Mouse (Mus musculus) T-helper 17 cell (primary cell): Measurements from ENCODE around the gene Ttc21a.

ENCODE experiments used
- in situ Hi-C, 2 experiments: fragments of 300-600 bp; cut with MboI, MseI; formaldehyde crosslinking; loops; 1 replicate in 1 of 2; 2 replicates in 1 of 2; pipeline ENCODE4 v1.15.1; 2025; ENCODE audit warnings: high pct_unique_total_duplicates in 2 of 2

Gene Ttc21a

DNA sequence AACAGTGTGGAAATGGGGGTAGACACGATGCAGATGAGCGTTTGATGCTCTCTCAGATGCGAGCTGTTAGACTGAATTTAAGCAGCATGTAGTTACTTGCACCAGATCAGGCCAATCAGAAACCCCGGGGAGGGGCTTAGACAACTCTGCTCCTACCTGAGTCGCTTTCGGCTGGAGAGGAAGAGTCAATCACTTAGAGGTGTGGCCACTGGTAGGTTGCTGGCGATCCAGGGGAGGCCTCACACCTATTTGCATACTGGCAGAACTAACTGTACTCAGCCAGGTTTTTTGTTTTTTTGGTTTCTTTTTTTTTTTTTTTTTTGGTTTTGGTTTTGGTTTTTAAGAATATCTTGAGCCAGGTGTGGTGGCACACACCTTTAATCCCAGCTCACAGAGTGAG is 50.9 kb downstream of the Ttc21a start:
- in situ Hi-C loops, result no loop called here

DNA sequence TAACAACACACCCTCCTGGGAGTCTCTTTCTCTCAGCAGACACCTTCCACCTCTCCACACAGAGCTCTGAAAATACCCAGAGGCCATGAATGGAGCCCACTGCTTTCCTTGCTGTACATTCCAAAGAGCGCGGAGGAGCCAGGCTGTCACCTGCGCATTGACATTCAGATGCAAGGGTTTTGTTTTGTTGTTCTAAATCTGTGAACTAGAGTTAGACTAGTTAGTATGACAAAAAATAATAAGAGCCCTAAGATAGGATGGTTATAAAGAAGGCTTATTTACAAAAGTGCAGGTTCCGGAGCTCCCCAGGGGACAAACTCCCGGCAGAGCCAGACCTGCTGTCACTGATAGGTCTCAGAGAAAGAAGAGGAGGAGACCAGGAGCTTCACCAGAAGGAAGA is 53.9 kb downstream of the Ttc21a start:
- in situ Hi-C loops, result no loop called here

DNA sequence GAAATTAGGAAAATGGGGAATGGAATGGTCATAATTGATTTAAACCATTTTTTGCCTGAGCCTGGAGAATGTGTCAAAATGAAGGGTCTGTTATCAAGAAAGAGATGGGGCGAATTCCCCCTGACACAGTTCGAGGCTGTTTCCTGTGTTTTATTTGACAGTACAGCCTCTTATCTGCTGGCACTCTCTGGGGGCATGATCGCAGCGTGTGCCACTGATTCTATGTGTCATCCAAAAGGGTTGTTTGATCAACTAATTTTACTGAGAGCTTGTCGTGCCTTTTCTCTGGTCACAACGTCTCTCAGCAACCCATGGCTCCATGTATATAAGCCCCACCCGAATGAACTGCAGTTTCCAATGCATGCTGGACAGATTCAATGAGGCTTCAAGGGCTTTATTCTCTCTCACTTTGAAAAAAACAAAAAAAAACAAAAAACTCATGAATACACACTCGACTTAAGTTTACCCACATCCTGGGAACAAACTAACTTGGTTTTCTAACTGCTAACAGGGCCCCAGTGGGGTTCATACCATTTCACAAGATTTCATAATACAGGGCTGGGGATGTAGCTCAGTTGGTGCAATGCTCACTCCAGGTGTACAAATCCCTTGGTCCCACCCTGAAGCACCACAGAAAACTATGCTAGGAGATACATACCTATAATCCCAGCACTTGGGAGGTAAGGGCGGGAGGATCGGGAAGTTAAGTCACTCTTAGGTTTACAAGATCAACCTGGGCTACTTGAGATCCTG is 55.9 kb downstream of the Ttc21a start:
- in situ Hi-C loops, result no loop called here

- in situ Hi-C loops, result no loop called here
Observed at GRCm38 (mm10) chr9:119994207-119994606, 56.8 kb downstream of the Ttc21a start.

- in situ Hi-C loops, result no loop called here
Observed at GRCm38 (mm10) chr9:119996080-119996479, 58.7 kb downstream of the Ttc21a start.

GRCm38 (mm10) chr9:119998776-119999175 is 61.4 kb downstream of the Ttc21a start:
- in situ Hi-C loops, result no loop called here

DNA sequence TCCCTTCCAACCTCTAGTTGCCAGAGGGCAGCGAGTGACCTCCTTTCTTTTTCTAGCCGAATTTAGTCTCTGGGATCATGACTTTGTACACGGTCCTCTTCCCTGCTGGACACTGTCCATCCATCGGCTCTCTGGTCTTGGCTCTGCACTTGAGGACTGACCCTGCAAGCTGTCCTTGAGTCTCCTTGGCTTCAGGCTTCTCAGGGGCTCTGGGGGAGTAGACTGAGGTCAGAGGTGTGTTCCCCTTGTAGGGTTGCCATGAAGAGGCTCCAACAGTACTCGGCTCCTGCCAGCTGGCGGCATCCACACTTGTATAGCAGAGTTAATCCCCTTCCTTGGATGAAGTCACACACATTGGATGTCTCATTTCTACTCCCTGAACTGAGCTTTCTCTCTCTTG is 62.2 kb downstream of the Ttc21a start:
- in situ Hi-C loops, result no loop called here

DNA sequence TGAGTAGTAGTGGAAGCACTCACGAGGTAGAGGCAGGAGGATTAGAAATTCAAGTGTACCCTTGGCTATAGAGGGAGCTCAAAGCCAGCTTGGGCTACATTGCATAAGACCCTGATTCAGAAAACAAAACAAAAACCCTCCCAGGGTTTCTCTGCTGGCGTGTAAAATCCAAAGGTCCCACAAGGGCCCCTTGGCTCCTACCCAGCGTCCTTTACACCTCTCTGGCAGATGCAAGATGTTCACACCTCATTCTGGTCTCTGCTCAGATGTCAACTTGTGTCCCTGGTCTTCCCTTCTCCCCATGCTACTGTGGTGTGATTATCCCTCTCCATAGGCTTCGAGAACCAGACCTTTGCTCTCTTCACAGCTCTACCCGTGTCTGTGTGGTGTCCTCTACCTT is 63.4 kb downstream of the Ttc21a start:
- in situ Hi-C loops, result no loop called here

DNA sequence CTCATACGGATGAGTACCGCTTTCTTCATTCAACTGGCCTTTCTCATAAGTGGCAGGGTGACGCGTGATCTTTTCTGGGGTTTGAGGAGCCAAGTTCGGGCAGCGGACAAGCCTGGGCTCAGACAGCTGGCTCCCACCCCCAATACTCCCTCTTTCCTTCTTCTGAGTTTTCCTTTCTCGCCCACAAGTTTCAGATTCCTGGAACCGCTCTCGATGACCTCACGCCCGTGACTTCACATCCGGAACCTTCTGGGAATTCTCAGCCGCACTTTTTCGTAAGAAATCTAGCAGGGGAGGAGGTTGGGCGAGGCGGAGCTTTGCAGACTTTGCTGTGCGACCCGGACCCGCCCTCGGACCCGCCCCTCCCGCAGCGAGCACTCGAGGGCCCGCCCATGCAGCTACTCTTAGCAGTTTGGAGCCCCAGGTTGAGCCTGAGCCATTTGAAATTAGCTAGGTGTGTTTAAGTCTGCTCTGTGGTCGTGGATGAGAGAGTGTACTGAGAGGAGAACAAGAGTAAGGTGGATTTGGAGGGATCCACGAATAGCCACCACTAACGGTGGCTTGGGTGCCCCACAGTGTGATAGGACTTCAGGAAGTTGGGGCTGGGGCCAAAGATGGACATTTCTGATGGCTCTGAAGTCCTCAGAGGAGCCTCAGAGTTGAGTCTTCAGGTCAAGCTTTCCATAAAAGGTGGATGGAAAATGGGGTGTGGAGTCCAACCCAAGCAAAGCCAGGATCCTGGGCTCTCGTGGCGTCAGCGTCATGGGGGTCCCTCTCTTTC is 64.7 kb downstream of the Ttc21a start:
- in situ Hi-C loops, result no loop called here

- in situ Hi-C loops, result no loop called here
Observed at GRCm38 (mm10) chr9:120002893-120003292, 65.5 kb downstream of the Ttc21a start.

DNA sequence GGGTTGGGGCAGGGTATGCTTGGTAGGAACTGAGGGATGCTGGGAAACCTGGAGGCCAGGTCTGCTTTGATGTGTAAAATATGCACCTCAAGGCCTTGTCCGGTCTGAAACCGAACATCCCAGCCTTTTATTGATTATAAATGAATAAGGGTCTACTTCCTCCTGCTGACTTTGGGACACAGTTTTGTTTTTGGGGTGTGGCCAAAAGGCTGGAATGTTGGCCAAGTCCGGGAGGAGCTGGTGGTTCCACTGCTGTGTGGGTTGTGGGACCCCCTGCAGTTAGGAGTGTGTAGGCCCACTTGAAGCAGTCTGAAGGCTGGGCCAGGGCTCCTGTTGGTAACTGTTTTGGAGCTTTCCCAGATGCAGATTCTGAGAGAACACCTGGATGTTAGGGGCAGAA is 68.5 kb downstream of the Ttc21a start:
- in situ Hi-C loops, result no loop called here

GRCm38 (mm10) chr9:120007833-120008232 is 70.4 kb downstream of the Ttc21a start:
- in situ Hi-C loops, result no loop called here

- in situ Hi-C loops, result no loop called here
Observed at GRCm38 (mm10) chr9:120009226-120009841, 71.9 kb downstream of the Ttc21a start.

DNA sequence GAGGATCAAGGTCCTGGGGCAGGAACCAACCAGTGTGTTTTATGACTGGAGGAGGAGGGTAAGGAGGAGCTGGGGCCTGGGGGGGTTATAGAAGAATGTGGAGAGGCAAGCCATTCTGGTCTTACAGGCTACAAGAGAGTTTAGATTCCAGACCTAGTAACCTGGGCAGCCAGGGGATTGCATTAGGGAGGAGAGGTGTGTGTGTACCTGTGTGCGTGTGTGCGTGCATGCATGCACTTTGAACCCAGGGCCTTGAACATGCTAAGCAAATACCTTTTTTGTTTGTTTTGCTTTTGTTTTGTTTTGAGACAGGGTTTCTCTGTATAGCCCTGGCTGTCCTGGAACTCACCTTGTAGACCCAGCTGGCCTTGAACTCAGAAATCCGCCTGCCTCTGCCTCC is 72.5 kb downstream of the Ttc21a start:
- in situ Hi-C loops, result loop anchor here in 1 of 2 experiments (10.0 kb wide), 1 partner anchor 915 kb away; the partner anchor contains the start of gene Ctnnb1

- in situ Hi-C loops, result loop anchor here in 1 of 2 experiments (10.0 kb wide), 1 partner anchor 914 kb away; the partner anchor contains the start of gene Ctnnb1
Observed at GRCm38 (mm10) chr9:120010781-120011511, 73.5 kb downstream of the Ttc21a start.

DNA sequence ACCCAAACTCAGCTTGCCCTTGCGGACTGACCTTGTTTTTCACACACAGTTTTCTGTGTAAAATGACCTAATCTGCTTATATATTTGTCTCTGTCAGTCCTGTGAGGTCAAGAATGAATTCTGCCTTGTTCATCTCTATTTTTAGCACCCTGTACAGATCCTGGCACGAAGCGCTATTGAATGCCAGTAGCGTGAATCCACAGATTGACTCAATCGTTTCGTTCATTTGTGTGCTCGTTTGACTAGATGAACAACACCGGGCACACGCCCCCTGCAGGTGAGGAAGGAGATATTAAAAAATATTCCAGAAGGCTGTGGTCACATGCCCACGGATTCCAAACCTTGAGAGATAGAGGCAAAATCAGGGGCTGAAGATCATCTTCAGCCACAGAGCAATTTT is 74.1 kb downstream of the Ttc21a start:
- in situ Hi-C loops, result loop anchor here in 1 of 2 experiments (10.0 kb wide), 1 partner anchor 913 kb away; the partner anchor contains the start of gene Ctnnb1

- in situ Hi-C loops, result loop anchor here in 1 of 2 experiments (10.0 kb wide), 1 partner anchor 913 kb away; the partner anchor contains the start of gene Ctnnb1
Observed at GRCm38 (mm10) chr9:120012161-120012560, 74.8 kb downstream of the Ttc21a start.

DNA sequence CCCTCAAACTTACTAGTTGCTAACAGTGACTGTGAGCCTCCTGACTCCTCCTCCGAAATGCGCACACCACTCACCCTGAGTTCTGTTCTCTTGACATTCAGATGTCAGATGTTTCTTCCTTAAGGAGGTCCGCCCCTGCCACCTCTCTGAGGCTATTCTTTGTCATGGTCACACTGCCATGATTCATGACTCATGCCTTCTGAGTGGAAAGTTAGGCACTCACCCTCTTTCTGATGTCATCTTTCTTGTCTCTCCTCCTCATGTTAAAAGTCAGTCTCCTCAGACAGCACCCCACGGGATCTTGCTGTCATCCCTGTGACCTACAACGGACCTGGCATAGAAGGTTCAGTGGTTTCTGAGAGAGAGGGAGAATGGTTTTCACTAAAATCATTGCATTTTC is 75.4 kb downstream of the Ttc21a start:
- in situ Hi-C loops, result loop anchor here in 1 of 2 experiments (10.0 kb wide), 1 partner anchor 912 kb away; the partner anchor contains the start of gene Ctnnb1

DNA sequence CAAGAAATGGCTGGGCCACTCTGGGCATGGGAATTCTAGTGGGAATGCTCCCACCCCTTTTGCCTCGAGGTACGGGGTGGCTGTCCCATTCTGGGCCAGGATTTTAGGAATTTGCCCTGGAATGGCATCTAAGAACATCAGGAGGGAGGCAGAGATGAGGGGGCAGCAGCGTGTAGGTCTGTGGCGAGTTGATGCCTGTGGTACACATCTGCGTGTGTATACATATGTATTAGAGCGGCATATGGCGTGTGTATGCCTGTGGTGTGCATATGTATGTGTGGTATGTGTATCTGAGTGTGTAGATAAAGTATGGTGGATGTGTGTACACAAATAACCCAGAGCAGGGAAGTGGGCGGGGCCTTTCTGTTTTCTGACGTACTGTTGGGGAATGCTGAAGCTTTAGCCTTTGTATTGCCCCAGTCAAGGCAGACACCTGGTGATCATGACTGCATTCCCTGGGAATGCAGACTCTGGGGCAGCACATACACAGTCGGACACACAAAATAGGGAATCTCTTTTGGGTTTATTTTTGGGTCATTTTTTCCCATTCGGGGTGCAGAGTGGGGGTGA is 75.9 kb downstream of the Ttc21a start:
- in situ Hi-C loops, result loop anchor here in 1 of 2 experiments (10.0 kb wide), 1 partner anchor 911 kb away; the partner anchor contains the start of gene Ctnnb1

DNA sequence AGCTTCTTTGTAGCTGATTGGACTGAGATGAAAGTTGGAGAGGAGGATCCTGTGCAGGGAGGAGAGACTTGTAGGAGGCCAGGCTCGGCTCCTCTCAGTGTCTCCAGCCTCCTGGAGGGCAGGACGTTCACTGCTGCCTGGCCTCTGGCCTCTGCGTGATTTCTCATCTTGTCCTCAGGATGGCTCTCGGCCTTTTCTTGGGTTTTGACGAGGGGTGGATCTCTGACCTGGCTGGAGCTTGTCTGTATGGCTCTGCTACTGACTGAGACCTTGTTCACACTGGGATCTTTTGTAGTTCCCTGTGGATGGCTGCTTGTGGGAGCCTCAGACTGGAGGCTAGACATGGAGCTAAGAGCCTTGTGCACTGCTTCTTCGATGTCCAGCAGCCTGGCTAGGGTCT is 77.4 kb downstream of the Ttc21a start:
- in situ Hi-C loops, result loop anchor here in 1 of 2 experiments (10.0 kb wide), 1 partner anchor 910 kb away; the partner anchor contains the start of gene Ctnnb1

DNA sequence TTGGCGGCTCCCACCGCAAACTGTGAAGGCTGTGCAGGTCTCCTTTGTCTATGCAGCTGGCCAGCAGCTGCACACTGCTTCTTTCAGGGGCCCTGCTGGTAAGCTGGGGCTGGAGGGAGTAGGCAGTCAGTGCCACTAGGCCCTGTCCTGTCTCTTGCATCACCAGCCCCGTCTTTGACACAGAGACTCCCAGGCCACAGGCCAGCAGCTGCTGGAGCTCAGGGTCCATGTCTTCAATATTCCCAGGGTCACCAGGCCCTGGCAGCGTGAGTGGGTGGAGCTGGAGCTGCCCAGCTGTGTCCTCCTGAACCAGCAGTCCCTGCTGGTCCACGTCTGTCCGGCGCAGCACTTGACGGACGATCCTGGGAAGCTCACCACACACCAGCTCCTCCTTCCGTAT is 79.5 kb downstream of the Ttc21a start:
- in situ Hi-C loops, result loop anchor here in 1 of 2 experiments (10.0 kb wide), 1 partner anchor 908 kb away; the partner anchor contains the start of gene Ctnnb1
